Mouse (Mus musculus): ENCODE measurements around the gene Dlx6.

GRCm38 (mm10) chr6:6869041-6869685, 6.0 kb downstream of the Dlx6 start:
- no peak for TF ChIP-seq POLR2A (IDR thresholded peaks at IDR 0.05; ENCODE audit: borderline replicate concordance, low read depth, low read length)
- TF ChIP-seq CTCF (IDR thresholded peaks at IDR 0.05; ENCODE audit: low read depth, low read length), result no peak

All from bone marrow macrophage, adult 2 months (primary cell).